Mouse (Mus musculus): ENCODE measurements around the gene Optn.

Gene Optn

DNA sequence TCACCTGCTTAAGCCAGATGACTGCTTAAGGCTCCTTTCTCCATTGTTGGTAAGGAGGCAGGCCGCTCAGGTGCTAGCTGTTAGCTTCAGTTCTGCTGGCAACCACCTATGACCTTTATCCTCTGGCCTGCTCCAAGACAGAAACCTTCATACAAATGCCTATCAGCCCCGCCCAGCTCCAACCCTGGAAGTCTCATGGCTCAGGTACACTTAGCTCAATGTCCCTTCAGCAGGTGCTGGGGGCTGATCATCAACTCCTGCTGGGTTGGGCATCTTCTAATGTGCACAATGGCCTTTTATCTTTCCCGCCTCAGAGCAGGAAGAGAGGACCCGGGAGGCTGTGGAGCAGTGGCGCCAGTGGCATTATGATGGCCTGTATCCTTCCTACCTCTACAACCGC is 78.9 kb downstream of the Optn start:
- no peak for DNase-seq (ENCODE audit: low read depth)

DNA sequence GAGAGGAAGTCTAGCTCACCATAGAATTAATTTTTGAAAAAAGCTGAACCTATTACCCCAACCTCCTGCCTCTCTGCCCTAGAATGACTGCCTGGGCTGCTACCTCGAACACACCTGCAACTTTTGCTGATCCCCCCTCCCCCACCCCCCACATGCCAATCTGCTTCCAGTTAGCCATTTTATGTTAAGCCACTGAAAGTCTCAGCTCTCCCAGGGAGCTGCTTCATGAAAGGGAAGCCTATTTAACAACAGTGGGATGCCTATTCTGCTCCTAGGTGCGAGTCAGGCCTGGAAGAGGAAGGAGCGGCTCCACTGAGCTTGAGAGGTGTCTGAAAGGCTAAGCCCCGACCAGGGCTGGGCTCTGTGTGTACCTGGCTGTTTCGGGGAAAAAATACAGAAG is 79.9 kb downstream of the Optn start:
- no peak for DNase-seq (ENCODE audit: low read depth)

DNA sequence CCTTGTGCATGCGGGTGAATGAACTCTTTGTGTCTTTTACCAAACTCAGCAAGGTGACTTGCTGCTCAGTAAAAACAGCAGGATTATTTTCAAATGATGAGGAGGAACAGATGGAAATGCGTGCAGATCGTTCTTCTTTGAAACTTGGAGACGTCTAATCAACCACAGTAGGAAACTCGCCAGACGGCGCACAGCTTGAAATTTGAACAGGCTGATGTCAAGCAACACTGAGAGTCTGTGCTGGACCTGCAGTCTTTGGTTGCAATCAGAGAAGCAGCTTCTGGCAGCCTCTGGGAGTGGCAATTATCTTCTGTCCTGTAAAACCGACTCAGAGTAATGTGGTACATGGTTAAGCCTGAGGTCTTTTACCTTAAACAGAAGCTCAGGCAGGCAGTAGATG is 85.8 kb downstream of the Optn start:
- no peak for DNase-seq (ENCODE audit: low read depth)

DNA sequence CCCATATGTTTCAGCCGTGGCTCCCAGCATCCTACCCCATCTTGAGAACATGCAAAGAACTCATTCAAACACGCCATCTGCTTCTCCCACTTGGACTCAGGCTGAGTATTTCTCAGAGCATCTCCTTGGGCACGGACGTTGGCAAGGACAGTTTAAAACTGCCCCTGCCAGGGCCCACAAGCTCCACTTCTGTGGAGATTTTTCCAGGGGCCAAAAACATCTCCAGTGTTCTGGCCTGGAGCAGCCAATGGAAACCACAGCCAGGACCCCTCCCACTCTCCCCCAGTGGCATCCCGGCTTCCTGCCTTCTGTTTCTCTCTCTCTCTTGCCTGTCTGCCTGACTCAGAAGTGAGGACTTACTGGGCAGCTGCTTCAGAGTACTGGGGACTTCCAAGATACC is 88.0 kb downstream of the Optn start, which contains the start of gene Ucma:
TSS of gene Ucma (plus strand) at position 316 of the 400 bp plus-strand sequence.
- DNase-seq (ENCODE audit: low read depth) = no peak
